Mouse (Mus musculus): ENCODE results near the gene Depdc1b.

DNA sequence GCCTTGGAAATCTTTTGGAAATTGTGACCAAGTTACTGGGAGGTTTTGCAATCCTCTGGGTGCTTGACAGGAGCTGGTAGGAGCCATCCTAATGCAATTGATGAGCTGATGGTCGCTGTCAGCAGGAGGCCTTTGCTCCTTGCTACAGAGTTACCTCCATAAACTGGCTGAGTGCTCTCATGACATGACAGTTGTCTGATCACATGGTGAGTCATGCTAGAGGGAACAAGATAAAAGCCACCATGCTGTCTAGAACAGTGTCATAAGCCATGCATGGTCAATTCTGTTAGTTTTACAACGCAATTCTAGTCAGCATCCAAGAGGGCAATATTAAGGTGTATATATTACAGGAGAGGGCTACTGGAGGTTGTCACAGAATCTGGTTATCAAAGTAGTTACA is 99.3 kb downstream of the Depdc1b start:
- no peak for TF ChIP-seq POLR2A (IDR thresholded peaks at IDR 0.05; ENCODE audit: control insufficient read depth in 1 of 2, insufficient read depth in 1 of 2, low read depth in 1 of 2, low read length in 2 of 2, poor library complexity in 1 of 2)
- TF ChIP-seq MAX (IDR thresholded peaks at IDR 0.05; ENCODE audit: low read length) = no peak
- no peak for TF ChIP-seq CTCF (IDR thresholded peaks at IDR 0.05 in 2 of 3, conservative IDR thresholded peaks at IDR 0.05 in 1 of 3; ENCODE audit: control insufficient read depth in 1 of 3, insufficient read depth in 1 of 3, low read depth in 2 of 3, low read length in 3 of 3, poor library complexity in 1 of 3, severe bottlenecking in 1 of 3)
- no peak for TF ChIP-seq ZNF384 (IDR thresholded peaks at IDR 0.05; ENCODE audit: low read depth, low read length)
- no peak for TF ChIP-seq ZMIZ1 (IDR thresholded peaks at IDR 0.05; ENCODE audit: low read depth, low read length)
- no peak for TF ChIP-seq EP300 (IDR thresholded peaks at IDR 0.05; ENCODE audit: low read depth in 1 of 2, low read length in 2 of 2)
- no peak for TF ChIP-seq MAZ (IDR thresholded peaks at IDR 0.05; ENCODE audit: low read depth, low read length)
- TF ChIP-seq UBTF (IDR thresholded peaks at IDR 0.05; ENCODE audit: borderline replicate concordance, insufficient read depth, low read depth, low read length) = no peak
- no peak for TF ChIP-seq RAD21 (IDR thresholded peaks at IDR 0.05; ENCODE audit: low read depth, low read length)
- TF ChIP-seq MEF2A (IDR thresholded peaks at IDR 0.05; ENCODE audit: extremely low read depth, insufficient replicate concordance, low read depth, low read length, poor library complexity, severe bottlenecking) = no peak
- no peak for TF ChIP-seq CHD1 (IDR thresholded peaks at IDR 0.05; ENCODE audit: low read depth, low read length)

All from MEL (cell line).